Mouse (Mus musculus): ENCODE results near the gene Elfn1. TPM values are rescaled to one million over a fixed set of nuclear protein-coding genes. Genes with fewer than 3 reads are reported as not detected.

The Elfn1 gene
- total and polyA plus RNA-seq, 3 experiments = 0.04 to 0.06 TPM; not detected in 1

- Histone ChIP-seq H3K4me2 (ENCODE audit: insufficient read depth, low read depth, poor library complexity, severe bottlenecking) (no peak overlapping the region), H3K4me3 (replicated peaks in 1 of 3; ENCODE audit: low read depth in 2 of 3, low read length in 2 of 3, poor library complexity in 1 of 3) (no peak overlapping the region), H3K36me3 (replicated peaks in 1 of 2; ENCODE audit: control insufficient read depth in 1 of 2, insufficient read depth in 1 of 2, low read length in 1 of 2) (peaks cover 8 to 37% of the 10 kb centered on the region in 2 experiments), H3K27ac (ENCODE audit: insufficient read depth, low read depth) (no peak overlapping the region), H3K79me2 (replicated peaks; ENCODE audit: control insufficient read depth, extremely low read depth, insufficient read depth, poor library complexity, severe bottlenecking) (no peaks in the 10 kb centered on the region), H3K4me1 (ENCODE audit: control insufficient read depth in 1 of 2, insufficient read depth in 2 of 2) (no peaks in the 10 kb centered on the region), H3K27me3 (replicated peaks) (no peaks in the 10 kb centered on the region), H3K9ac (ENCODE audit: insufficient read depth, low read depth) (no peak overlapping the region), H3K9me3 (replicated peaks; ENCODE audit: low read length) (no peaks in the 10 kb centered on the region)
- DNase-seq (ENCODE audit: extremely low read depth) = no peak
- dilution Hi-C loops (cut with MboI; ENCODE audit: extremely low pct_ligation_motif_present, extremely low pct_unique_long_range_greater_than_20kb, low sequenced_read_pairs) (no loop called here), in situ Hi-C loops (cut with MboI; ENCODE audit: low pct_ligation_motif_present, low pct_unique_long_range_greater_than_20kb, low sequenced_read_pairs) (no loop called here)
- no peak for TF ChIP-seq MAFK (IDR thresholded peaks at IDR 0.05; ENCODE audit: insufficient replicate concordance, low read length)
- no peak for TF ChIP-seq TCF12 (IDR thresholded peaks at IDR 0.05; ENCODE audit: low read depth, low read length)
- TF ChIP-seq NRF1 (IDR thresholded peaks at IDR 0.05; ENCODE audit: low read depth, low read length) = no peak
- no peak for TF ChIP-seq USF1 (IDR thresholded peaks at IDR 0.05; ENCODE audit: low read depth, low read length)
- no peak for TF ChIP-seq USF2 (conservative IDR thresholded peaks at IDR 0.05; ENCODE audit: low read depth, low read length)
- TF ChIP-seq ETS1 (conservative IDR thresholded peaks at IDR 0.05; ENCODE audit: low read depth, low read length) = no peak
- TF ChIP-seq KAT2A (IDR thresholded peaks at IDR 0.05; ENCODE audit: insufficient replicate concordance, low read length) = no peak
- no peak for TF ChIP-seq POLR2A (IDR thresholded peaks at IDR 0.05; ENCODE audit: low read depth, low read length)
These were observed 100.1 kb downstream of the Elfn1 start for GRCm38 (mm10) chr5:140007656-140008522.

- no peaks in the 10 kb centered on the region for H3K4me1 ChIP-seq (ENCODE audit: control insufficient read depth in 1 of 2, insufficient read depth in 2 of 2)
- no peak for TF ChIP-seq MYC (IDR thresholded peaks at IDR 0.05; ENCODE audit: low read depth, low read length)
- no peak for TF ChIP-seq E2F4 (IDR thresholded peaks at IDR 0.05; ENCODE audit: insufficient replicate concordance, low read depth, low read length)
- no peak for TF ChIP-seq NRF1 (IDR thresholded peaks at IDR 0.05; ENCODE audit: low read depth, low read length)
- TF ChIP-seq CHD2 (IDR thresholded peaks at IDR 0.05; ENCODE audit: low read length) = no peak
- no peak for TF ChIP-seq USF2 (conservative IDR thresholded peaks at IDR 0.05; ENCODE audit: low read depth, low read length)
- TF ChIP-seq MAFK (IDR thresholded peaks at IDR 0.05; ENCODE audit: insufficient replicate concordance, low read length) = no peak
- H3K79me2 ChIP-seq (replicated peaks; ENCODE audit: control insufficient read depth, extremely low read depth, insufficient read depth, poor library complexity, severe bottlenecking) = no peaks in the 10 kb centered on the region
- H3K9me3 ChIP-seq (replicated peaks; ENCODE audit: low read length) = no peaks in the 10 kb centered on the region
- DNase-seq (ENCODE audit: extremely low read depth) = no peak
- no peak overlapping the region for H3K4me3 ChIP-seq (replicated peaks in 1 of 3; ENCODE audit: low read depth in 2 of 3, low read length in 2 of 3, poor library complexity in 1 of 3)
- no peak overlapping the region for H3K27ac ChIP-seq (ENCODE audit: insufficient read depth, low read depth)
- no peaks in the 10 kb centered on the region for H3K27me3 ChIP-seq (replicated peaks)
- H3K4me2 ChIP-seq (ENCODE audit: insufficient read depth, low read depth, poor library complexity, severe bottlenecking) = no peak overlapping the region
- in situ Hi-C loops (cut with MboI; ENCODE audit: low pct_ligation_motif_present, low pct_unique_long_range_greater_than_20kb, low sequenced_read_pairs) = no loop called here
- no peak overlapping the region for H3K9ac ChIP-seq (ENCODE audit: insufficient read depth, low read depth)
- dilution Hi-C loops (cut with MboI; ENCODE audit: extremely low pct_ligation_motif_present, extremely low pct_unique_long_range_greater_than_20kb, low sequenced_read_pairs) = no loop called here
- H3K36me3 ChIP-seq (replicated peaks in 1 of 2; ENCODE audit: control insufficient read depth in 1 of 2, insufficient read depth in 1 of 2, low read length in 1 of 2) = peaks cover 8 to 43% of the 10 kb centered on the region in 2 experiments
These were observed 100.7 kb downstream of the Elfn1 start for GRCm38 (mm10) chr5:140008523-140008806.

GRCm38 (mm10) chr5:140009083-140009655, 101.4 kb downstream of the Elfn1 start:
- H3K4me3 ChIP-seq (replicated peaks in 1 of 3; ENCODE audit: low read depth in 2 of 3, low read length in 2 of 3, poor library complexity in 1 of 3) = no peak overlapping the region
- no peaks in the 10 kb centered on the region for H3K4me1 ChIP-seq (ENCODE audit: control insufficient read depth in 1 of 2, insufficient read depth in 2 of 2)
- H3K9me3 ChIP-seq (replicated peaks; ENCODE audit: low read length) = no peaks in the 10 kb centered on the region
- no peak overlapping the region for H3K9ac ChIP-seq (ENCODE audit: insufficient read depth, low read depth)
- TF ChIP-seq CHD2 (IDR thresholded peaks at IDR 0.05; ENCODE audit: low read length) (no peak), ZKSCAN1 (IDR thresholded peaks at IDR 0.05; ENCODE audit: borderline replicate concordance, low read depth, low read length) (no peak), USF2 (conservative IDR thresholded peaks at IDR 0.05; ENCODE audit: low read depth, low read length) (no peak), CTCF (conservative IDR thresholded peaks at IDR 0.05 in 1 of 2, IDR thresholded peaks at IDR 0.05 in 1 of 2; ENCODE audit: low read depth in 2 of 2, low read length in 2 of 2) (no peak), ZMIZ1 (IDR thresholded peaks at IDR 0.05; ENCODE audit: low read depth, low read length) (no peak), KAT2A (IDR thresholded peaks at IDR 0.05; ENCODE audit: insufficient replicate concordance, low read length) (no peak), ELF1 (IDR thresholded peaks at IDR 0.05; ENCODE audit: low read depth, low read length) (no peak), MAZ (IDR thresholded peaks at IDR 0.05; ENCODE audit: low read depth, low read length) (no peak), MEF2A (IDR thresholded peaks at IDR 0.05; ENCODE audit: borderline replicate concordance, low read depth, low read length) (no peak), USF1 (IDR thresholded peaks at IDR 0.05; ENCODE audit: low read depth, low read length) (no peak), UBTF (IDR thresholded peaks at IDR 0.05; ENCODE audit: low read depth, low read length) (no peak), SMC3 (IDR thresholded peaks at IDR 0.05; ENCODE audit: low read depth, low read length) (no peak)
- no peaks in the 10 kb centered on the region for H3K27me3 ChIP-seq (replicated peaks)
- H3K27ac ChIP-seq (ENCODE audit: insufficient read depth, low read depth) = no peak overlapping the region
- H3K4me2 ChIP-seq (ENCODE audit: insufficient read depth, low read depth, poor library complexity, severe bottlenecking) = no peak overlapping the region
- no peaks in the 10 kb centered on the region for H3K79me2 ChIP-seq (replicated peaks; ENCODE audit: control insufficient read depth, extremely low read depth, insufficient read depth, poor library complexity, severe bottlenecking)
- DNase-seq (ENCODE audit: extremely low read depth) = no peak
- dilution Hi-C loops (cut with MboI; ENCODE audit: extremely low pct_ligation_motif_present, extremely low pct_unique_long_range_greater_than_20kb, low sequenced_read_pairs) (no loop called here), in situ Hi-C loops (cut with MboI; ENCODE audit: low pct_ligation_motif_present, low pct_unique_long_range_greater_than_20kb, low sequenced_read_pairs) (no loop called here)
- peaks cover 8 to 44% of the 10 kb centered on the region in 2 experiments for H3K36me3 ChIP-seq (replicated peaks in 1 of 2; ENCODE audit: control insufficient read depth in 1 of 2, insufficient read depth in 1 of 2, low read length in 1 of 2)
